8 mouse cellular contexts compared by ENCODE assay signal in the genomic region with DNA sequence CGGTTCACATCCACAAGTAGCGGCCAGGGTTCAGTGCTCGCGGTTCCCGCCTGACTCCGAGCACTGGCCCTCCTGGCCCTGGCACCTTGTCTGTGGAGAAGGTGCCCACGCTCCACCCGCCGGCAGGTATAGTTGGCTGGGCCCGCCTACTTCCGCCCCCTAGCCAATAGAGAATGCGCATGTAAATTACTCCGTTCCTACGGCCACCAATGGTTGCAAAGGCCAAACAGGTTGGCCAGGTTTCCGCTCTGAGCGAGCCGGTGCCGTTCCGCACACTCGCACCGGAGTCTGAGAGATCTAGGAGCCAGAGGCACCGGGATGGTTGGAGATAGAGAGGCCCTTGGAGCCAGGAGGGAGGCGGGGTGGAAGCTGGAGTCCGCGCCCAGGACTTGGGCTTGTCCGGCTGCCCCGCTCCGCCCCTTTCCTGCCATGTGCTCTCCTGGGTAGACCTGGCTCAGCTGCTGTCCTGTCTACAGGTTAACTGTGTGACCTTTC. TPM values are rescaled to one million over a fixed set of nuclear protein-coding genes. Genes with fewer than 3 reads are reported as not detected.
A peak's percentile ranks its signal among the peaks of the same experiment; 100 is the strongest.
DNase-seq lines count a peak whose midpoint lies in the region; ATAC-seq and TF ChIP-seq lines count a peak whose summit lies in the region.

No protein-coding gene starts in this region.

- H3K4me2 ChIP-seq in forebrain, embryonic 16.5 days (ENCODE audit: low read length): peak overlapping the region; percentile 87
- H3K4me2 ChIP-seq in hindbrain, postnatal 0 days (ENCODE audit: low read depth, low read length): peak overlapping the region; percentile 80

- 1% methylated on average over 28 of the region's 28 CpGs for WGBS in forebrain, embryonic 16.5 days
- 3% methylated on average over 27 of the region's 28 CpGs for WGBS in hindbrain, postnatal 0 days

- DNase-seq in T-cell, adult 2 months (ENCODE audit: low spot score): peak; percentile 71
- DNase-seq in cerebellum, adult 8-10 months: peak; percentile 84
- DNase-seq in hindbrain, postnatal 0 days (ENCODE audit: low spot score): peak; percentile 81
- DNase-seq in left cerebral cortex, adult 8-10 months (ENCODE audit: low spot score in 2 of 2): peak; percentile 38 to 65
- DNase-seq in lung, postnatal 25 days (ENCODE audit: low spot score): peak; percentile 92
- DNase-seq in ovary, postnatal 36 days (ENCODE audit: low spot score): peak; percentile 61
- DNase-seq in urinary bladder, adult 18-20 months (ENCODE audit: low spot score in 2 of 2): peak; percentile 78 to 84

- H3K27me3 ChIP-seq in forebrain, embryonic 16.5 days (replicated peaks; ENCODE audit: control insufficient read depth, insufficient read depth, low read length): no peaks in the 10 kb centered on the region
- no peaks in the 10 kb centered on the region for H3K27me3 ChIP-seq in hindbrain, postnatal 0 days (ENCODE audit: insufficient read depth, low read length)

- H3K36me3 ChIP-seq in forebrain, embryonic 16.5 days (ENCODE audit: control insufficient read depth, insufficient read depth): no peaks in the 10 kb centered on the region
- H3K36me3 ChIP-seq in hindbrain, postnatal 0 days (ENCODE audit: insufficient read depth, low read length): no peaks in the 10 kb centered on the region

- peak overlapping the region; percentile 65 for H3K4me3 ChIP-seq in forebrain, embryonic 16.5 days (replicated peaks; ENCODE audit: low read length)
- peak overlapping the region; percentile 48 for H3K4me3 ChIP-seq in hindbrain, postnatal 0 days (ENCODE audit: low read length)

- no peak for TF ChIP-seq CTCF in hindbrain, postnatal 0 days (IDR thresholded peaks at IDR 0.05; ENCODE audit: low read depth)

- no peaks in the 10 kb centered on the region for H3K9me3 ChIP-seq in forebrain, embryonic 16.5 days (ENCODE audit: control insufficient read depth, low read length)
- no peaks in the 10 kb centered on the region for H3K9me3 ChIP-seq in hindbrain, postnatal 0 days (ENCODE audit: low read length)

- H3K27ac ChIP-seq in forebrain, embryonic 16.5 days (ENCODE audit: low read length): no peak overlapping the region
- H3K27ac ChIP-seq in hindbrain, postnatal 0 days: peak overlapping the region; percentile 16

- H3K9ac ChIP-seq in forebrain, embryonic 16.5 days (replicated peaks; ENCODE audit: low read depth, low read length): peak overlapping the region; percentile 64
- H3K9ac ChIP-seq in hindbrain, postnatal 0 days (replicated peaks; ENCODE audit: low read length): peak overlapping the region; percentile 47

- peak; percentile 82 for ATAC-seq in forebrain, embryonic 16.5 days
- peak; percentile 84 for ATAC-seq in hindbrain, postnatal 0 days

- peaks cover 4% of the 10 kb centered on the region; the same call in 1 of the 2 replicates for H3K4me1 ChIP-seq in forebrain, embryonic 16.5 days (replicated peaks; ENCODE audit: control insufficient read depth, insufficient read depth, low read length)
- H3K4me1 ChIP-seq in hindbrain, postnatal 0 days (ENCODE audit: insufficient read depth, low read length): peaks cover 6% of the 10 kb centered on the region; the same call in 1 of the 2 replicates

RNA-seq across cellular contexts. Expression of a gene that starts 15.7 kb away (rescaled TPM):
- 12.2 and 13.6 TPM in 2 replicates for polyA plus RNA-seq in forebrain, embryonic 16.5 days (2015; fragmentation: Nextera tagmentation; extraction: Ambion mirVana)
- total RNA-seq in hindbrain, postnatal 0 days (2014; rRNA removed): 29.4 and 33.6 TPM in 2 replicates
- 8.4 and 9.1 TPM in 2 replicates for polyA plus RNA-seq in hindbrain, postnatal 0 days (2015; fragmentation: Nextera tagmentation; extraction: Ambion mirVana)
- 10 to 100 TPM; 65.9 to 77.7 (median 71.1) TPM for total RNA-seq in left cerebral cortex, adult 8-10 months (2022)
